Mouse (Mus musculus) embryonic facial prominence, embryonic 13.5 days (tissue): ENCODE data around the gene Cyb5b. TPM values are rescaled to one million over a fixed set of nuclear protein-coding genes. Genes with fewer than 3 reads are reported as not detected.
"Not testable (repeated sequence)": the region's sequence is repeated elsewhere in the genome, so short reads cannot be mapped to it uniquely, and the experiment has no call there.

Source experiments
- ATAC-seq: fragments of 200-750 bp; cut with Nextera tagmentation; 2 replicates; pipeline ENCODE4 v1.8.0; 2017; ENCODE audit warnings: low read depth; ENCODE audit not compliant: insufficient number of reproducible peaks, insufficient read depth, low FRiP score, low TSS enrichment
- H3K27ac ChIP-seq: fragments of 300-500 bp; sonication (generic); 2 replicates; pipeline ENCODE4 v1.5.1; 2015; ENCODE audit warnings: moderate library complexity, mild to moderate bottlenecking, inconsistent platforms
- H3K27me3 ChIP-seq: fragments of 300-500 bp; sonication (generic); 2 replicates; pipeline ENCODE4 v1.6.1; 2015; ENCODE audit warnings: mild to moderate bottlenecking, inconsistent platforms
- H3K36me3 ChIP-seq: fragments of 300-500 bp; sonication (generic); 2 replicates; pipeline ENCODE4 v1.6.1; 2015; ENCODE audit warnings: mild to moderate bottlenecking, inconsistent platforms
- H3K4me1 ChIP-seq: fragments of 300-500 bp; sonication (generic); 2 replicates; pipeline ENCODE4 v1.6.1; 2015; ENCODE audit warnings: inconsistent platforms
- H3K4me2 ChIP-seq: fragments of 300-500 bp; sonication (generic); 2 replicates; pipeline ENCODE4 v1.6.1; 2015; ENCODE audit warnings: moderate library complexity, mild to moderate bottlenecking, inconsistent platforms
- H3K4me3 ChIP-seq: fragments of 300-500 bp; sonication (generic); 2 replicates; pipeline ENCODE4 v1.5.1; 2015; ENCODE audit warnings: mild to moderate bottlenecking, inconsistent platforms
- H3K9ac ChIP-seq: fragments of 300-500 bp; sonication (generic); 2 replicates; pipeline ENCODE4 v1.6.1; 2015; ENCODE audit warnings: mild to moderate bottlenecking, inconsistent platforms
- H3K9me3 ChIP-seq: fragments of 300-500 bp; sonication (generic); 2 replicates; pipeline ENCODE4 v1.6.1; 2016; ENCODE audit warnings: inconsistent platforms
- WGBS: fragments of 180-500 bp; shearing (Covaris S2); methylation state at CpG from one replicate; pipeline ENCODE4 v1.1.7; 2015; ENCODE audit warnings: mixed read lengths; 5-methylcytosine and 5-hydroxymethylcytosine counted together
- polyA plus RNA-seq: library from polyadenylated mRNA; unstranded; fragments of >200 nt; fragmentation: Nextera tagmentation; extraction: Ambion mirVana; gene quantifications from 2 replicates; pipeline ENCODE4 v1.2.1, GENCODE M21; 2015

The Cyb5b gene
- polyA plus RNA-seq = 78.5 and 83.4 TPM in 2 replicates

GRCm38 (mm10) chr8:107150404-107151157 lies at the start of gene Cyb5b:
TSS of gene Cyb5b (plus strand) at chr8:107150640.
- peak within 1 kb of the TSS; percentile 94 for H3K9ac ChIP-seq
- peak within 1 kb of the TSS; percentile 82 for H3K4me3 ChIP-seq
- no peaks in the 10 kb centered on the region for H3K27me3 ChIP-seq
- under 1% methylated on average over 65 of the region's 65 CpGs for WGBS
- H3K4me2 ChIP-seq = peak within 1 kb of the TSS; percentile 70
- H3K9me3 ChIP-seq = no peaks in the 10 kb centered on the region
- H3K4me1 ChIP-seq = peaks cover 11% of the 10 kb centered on the region
- ATAC-seq = peak; percentile 83
- H3K36me3 ChIP-seq = peaks cover 29% of the 10 kb centered on the region
- H3K27ac ChIP-seq = peak within 1 kb of the TSS; percentile 56

- Histone ChIP-seq H3K4me1 (0 out of 2 replicates have a peak, but pooled peaks cover 5% of the 10 kb centered on the region), H3K27ac (no peak overlapping the region), H3K27me3 (no peaks in the 10 kb centered on the region), H3K4me2 (no peak overlapping the region), H3K4me3 (no peak overlapping the region), H3K9me3 (no peaks in the 10 kb centered on the region), H3K36me3 (no peaks in the 10 kb centered on the region), H3K9ac (no peak overlapping the region)
- WGBS = 10% methylated on average over 4 of the region's 4 CpGs
- no peak for ATAC-seq
These were observed 45.9 kb upstream of the Cyb5b start for GRCm38 (mm10) chr8:107104547-107104946.

- H3K9me3 ChIP-seq, H3K27me3 ChIP-seq, H3K4me3 ChIP-seq, H3K4me2 ChIP-seq, H3K36me3 ChIP-seq, ATAC-seq, H3K9ac ChIP-seq, H3K27ac ChIP-seq: not testable (repeated sequence)
- peaks cover 12% of the 10 kb centered on the region; the same call in 1 of the 2 replicates for H3K4me1 ChIP-seq
- 94% methylated on average over 5 of the region's 5 CpGs for WGBS
These were observed 42.4 kb upstream of the Cyb5b start for GRCm38 (mm10) chr8:107108089-107108488.

GRCm38 (mm10) chr8:107108978-107109720 lies 41.3 kb upstream of the Cyb5b start:
- WGBS = 52% methylated on average over 23 of the region's 23 CpGs
- H3K27ac ChIP-seq = 0 out of 2 replicates have a peak overlapping the region, but pooled peaks have one; percentile 44
- no peaks in the 10 kb centered on the region for H3K27me3 ChIP-seq
- no peaks in the 10 kb centered on the region for H3K36me3 ChIP-seq
- H3K4me1 ChIP-seq = peaks cover 17% of the 10 kb centered on the region
- H3K4me2 ChIP-seq = peak overlapping the region; percentile 27
- H3K9ac ChIP-seq = 0 out of 2 replicates have a peak overlapping the region, but pooled peaks have one; percentile 21
- ATAC-seq = no peak
- peak overlapping the region; percentile 12; the same call in 1 of the 2 replicates for H3K4me3 ChIP-seq
- no peaks in the 10 kb centered on the region for H3K9me3 ChIP-seq

GRCm38 (mm10) chr8:107109816-107110435 lies 40.5 kb upstream of the Cyb5b start:
- Histone ChIP-seq H3K36me3 (no peaks in the 10 kb centered on the region), H3K27ac (no peak overlapping the region), H3K4me3 (no peak overlapping the region), H3K9ac (no peak overlapping the region), H3K9me3 (no peaks in the 10 kb centered on the region), H3K27me3 (no peaks in the 10 kb centered on the region), H3K4me1 (peaks cover 24% of the 10 kb centered on the region), H3K4me2 (no peak overlapping the region)
- 76% methylated on average over 5 of the region's 5 CpGs for WGBS
- no peak for ATAC-seq

GRCm38 (mm10) chr8:107110629-107111330 lies 39.7 kb upstream of the Cyb5b start:
- no peak overlapping the region for H3K27ac ChIP-seq
- H3K27me3 ChIP-seq = no peaks in the 10 kb centered on the region
- peaks cover 28% of the 10 kb centered on the region for H3K4me1 ChIP-seq
- H3K4me3 ChIP-seq = no peak overlapping the region
- no peaks in the 10 kb centered on the region for H3K9me3 ChIP-seq
- no peak for ATAC-seq
- H3K4me2 ChIP-seq = no peak overlapping the region
- no peaks in the 10 kb centered on the region for H3K36me3 ChIP-seq
- 67% methylated on average over 9 of the region's 9 CpGs for WGBS
- no peak overlapping the region for H3K9ac ChIP-seq

- peaks cover 31% of the 10 kb centered on the region for H3K4me1 ChIP-seq
- no peaks in the 10 kb centered on the region for H3K36me3 ChIP-seq
- H3K27me3 ChIP-seq = no peaks in the 10 kb centered on the region
- WGBS = 83% methylated on average over 10 of the region's 11 CpGs
- H3K4me3 ChIP-seq = no peak overlapping the region
- no peak overlapping the region for H3K4me2 ChIP-seq
- no peak for ATAC-seq
- no peak overlapping the region for H3K9ac ChIP-seq
- H3K27ac ChIP-seq = no peak overlapping the region
- no peaks in the 10 kb centered on the region for H3K9me3 ChIP-seq
These were observed 38.9 kb upstream of the Cyb5b start for GRCm38 (mm10) chr8:107111340-107112105.

- no peak overlapping the region; the same call in 1 of the 2 replicates for H3K27ac ChIP-seq
- H3K9ac ChIP-seq = no peak overlapping the region
- 50% methylated on average over 4 of the region's 4 CpGs for WGBS
These were observed 37.2 kb upstream of the Cyb5b start for GRCm38 (mm10) chr8:107113209-107113608.

GRCm38 (mm10) chr8:107114150-107115007 lies 36.1 kb upstream of the Cyb5b start:
- no peak for ATAC-seq
- H3K27me3 ChIP-seq = no peaks in the 10 kb centered on the region
- 0 out of 2 replicates have a peak overlapping the region, but pooled peaks have one; percentile 10 for H3K4me3 ChIP-seq
- WGBS = 28% methylated on average over 19 of the region's 19 CpGs
- 0 out of 2 replicates have a peak overlapping the region, but pooled peaks have one; percentile 36 for H3K9ac ChIP-seq
- peaks cover 30% of the 10 kb centered on the region for H3K4me1 ChIP-seq
- no peaks in the 10 kb centered on the region for H3K36me3 ChIP-seq
- H3K9me3 ChIP-seq = no peaks in the 10 kb centered on the region
- H3K4me2 ChIP-seq = peak overlapping the region; percentile 36
- peak overlapping the region; percentile 74 for H3K27ac ChIP-seq

More at GRCm38 (mm10) chr8:107113209-107113608, 37.2 kb upstream of the Cyb5b start:
- Histone ChIP-seq H3K4me2 (no peak overlapping the region), H3K4me1 (peaks cover 31% of the 10 kb centered on the region), H3K36me3 (no peaks in the 10 kb centered on the region), H3K4me3 (no peak overlapping the region), H3K9me3 (no peaks in the 10 kb centered on the region), H3K27me3 (no peaks in the 10 kb centered on the region)
- ATAC-seq = no peak

- Histone ChIP-seq H3K27me3 (no peaks in the 10 kb centered on the region), H3K4me1 (peaks cover 28% of the 10 kb centered on the region), H3K36me3 (no peaks in the 10 kb centered on the region), H3K9me3 (no peaks in the 10 kb centered on the region), H3K9ac (0 out of 2 replicates have a peak overlapping the region, but pooled peaks have one; percentile 36), H3K4me3 (0 out of 2 replicates have a peak overlapping the region, but pooled peaks have one; percentile 10), H3K27ac (peak overlapping the region; percentile 74), H3K4me2 (peak overlapping the region; percentile 36)
- 56% methylated on average over 10 of the region's 10 CpGs for WGBS
- ATAC-seq = no peak
These were observed 35.5 kb upstream of the Cyb5b start for GRCm38 (mm10) chr8:107115008-107115320.
